Mouse (Mus musculus) myocyte (in vitro differentiated cells): ENCODE data around the gene Casz1.

Experiments
- E2F4 ChIP-seq: IDR thresholded peaks from one replicate; pipeline ENCODE4 v1.6.1; 2011; ENCODE audit warnings: mild to moderate bottlenecking, control low read depth, moderate library complexity; ENCODE audit not compliant: insufficient read depth
- MAX ChIP-seq: IDR thresholded peaks from one replicate; pipeline ENCODE4 v1.6.1; 2011; ENCODE audit warnings: low read depth, mild to moderate bottlenecking, control low read depth
- MYOG ChIP-seq, 3 experiments: IDR thresholded peaks; one replicate each; pipeline ENCODE4 v1.6.1; 2011; ENCODE audit warnings: control low read depth in 2 of 3, low read depth in 2 of 3, mild to moderate bottlenecking in 2 of 3; ENCODE audit not compliant: insufficient read length in 2 of 3, control insufficient read depth in 1 of 3, insufficient read depth in 1 of 3
- POLR2A ChIP-seq: IDR thresholded peaks from one replicate; pipeline ENCODE4 v1.6.1; 2011; ENCODE audit warnings: low read depth, mild to moderate bottlenecking, control low read depth, moderate library complexity; ENCODE audit not compliant: insufficient read length
- POLR2AphosphoS2 ChIP-seq: IDR thresholded peaks from one replicate; pipeline ENCODE4 v1.6.1; 2011; ENCODE audit warnings: low read depth, control low read depth; ENCODE audit not compliant: insufficient read length
- REST ChIP-seq: IDR thresholded peaks from one replicate; pipeline ENCODE4 v1.6.1; 2011; ENCODE audit warnings: mild to moderate bottlenecking, control low read depth, moderate library complexity; ENCODE audit not compliant: insufficient read depth, insufficient read length
- USF1 ChIP-seq: IDR thresholded peaks from one replicate; pipeline ENCODE4 v1.6.1; 2011; ENCODE audit warnings: low read depth, mild to moderate bottlenecking, control low read depth, moderate library complexity

- peak; percentile 44 to 88 (median 59) for TF ChIP-seq MYOG (IDR thresholded peaks at IDR 0.05; ENCODE audit: control insufficient read depth in 1 of 3, insufficient read depth in 1 of 3, insufficient read length in 2 of 3, low read depth in 2 of 3)
- no peak for TF ChIP-seq POLR2A
- no peak for TF ChIP-seq USF1
- TF ChIP-seq MAX: no peak
- TF ChIP-seq POLR2AphosphoS2: no peak
- TF ChIP-seq E2F4: no peak
- no peak for TF ChIP-seq REST
These were observed 119.7 kb downstream of the Casz1 start for GRCm38 (mm10) chr4:148923976-148924375.
